Mouse (Mus musculus) lung, postnatal 0 days (tissue): ENCODE results near the gene Olfr362. TPM values are rescaled to one million over a fixed set of nuclear protein-coding genes. Genes with fewer than 3 reads are reported as not detected.
"Not testable (repeated sequence)": the region's sequence is repeated elsewhere in the genome, so short reads cannot be mapped to it uniquely, and the experiment has no call there.

Experiments
- ATAC-seq: fragments of 200-750 bp; cut with Nextera tagmentation; 2 replicates; pipeline ENCODE4 v1.8.0; 2017; ENCODE audit warnings: moderate library complexity
- DNase-seq: peaks from one replicate; pipeline ENCODE4 v3.0.0-alpha.2; 2016; ENCODE audit warnings: low spot score
- H3K27ac ChIP-seq: fragments of 300-500 bp; sonication (generic); 2 replicates; pipeline ENCODE4 v1.5.1; 2014; ENCODE audit warnings: antibody characterized with exemption, mild to moderate bottlenecking, low read length, mixed read lengths
- H3K27me3 ChIP-seq: fragments of 300-500 bp; sonication (generic); replicated peaks from 2 replicates; pipeline ENCODE4 v1.6.1; 2014; ENCODE audit warnings: low read length, mixed read lengths; ENCODE audit not compliant: insufficient read depth
- H3K36me3 ChIP-seq: fragments of 300-500 bp; sonication (generic); 2 replicates; pipeline ENCODE4 v1.6.1; 2014; ENCODE audit warnings: low read length, mixed read lengths; ENCODE audit not compliant: insufficient read depth
- H3K4me1 ChIP-seq: fragments of 300-500 bp; sonication (generic); 2 replicates; pipeline ENCODE4 v1.6.1; 2014; ENCODE audit warnings: antibody characterized with exemption, low read depth, low read length, mixed read lengths; ENCODE audit not compliant: insufficient read depth
- H3K4me2 ChIP-seq: fragments of 300-500 bp; sonication (generic); replicated peaks from 2 replicates; pipeline ENCODE4 v1.6.1; 2014; ENCODE audit warnings: low read depth, mild to moderate bottlenecking, low read length, moderate library complexity, mixed read lengths
- H3K4me3 ChIP-seq: fragments of 300-500 bp; sonication (generic); 2 replicates; pipeline ENCODE4 v1.5.1; 2014; ENCODE audit warnings: low read depth, low read length
- H3K9ac ChIP-seq: fragments of 300-500 bp; sonication (generic); replicated peaks from 2 replicates; pipeline ENCODE4 v1.6.1; 2014; ENCODE audit warnings: low read depth, mild to moderate bottlenecking
- H3K9me3 ChIP-seq: fragments of 300-500 bp; sonication (generic); 2 replicates; pipeline ENCODE4 v1.6.1; 2016; ENCODE audit warnings: low read length, mixed read lengths
- CTCF ChIP-seq: IDR thresholded peaks from 2 replicates; pipeline ENCODE4 v1.5.1; 2016; ENCODE audit warnings: antibody characterized with exemption, mild to moderate bottlenecking
- EP300 ChIP-seq: IDR thresholded peaks from 2 replicates; pipeline ENCODE4 v1.6.1; 2016; ENCODE audit warnings: antibody characterized with exemption, mild to moderate bottlenecking, control low read depth
- WGBS: fragments of 180-500 bp; shearing (Covaris S2); extraction: QIAGEN DNeasy Blood & Tissue Kit; methylation state at CpG from one replicate; pipeline ENCODE4 v1.1.7; 2014; 5-methylcytosine and 5-hydroxymethylcytosine counted together
- polyA plus RNA-seq: library from polyadenylated mRNA; unstranded; fragments of >200 nt; fragmentation: Nextera tagmentation; extraction: Ambion mirVana; gene quantifications from 2 replicates; pipeline ENCODE4 v1.2.1, GENCODE M21; 2015

Gene Olfr362
- not detected in 2 replicates for polyA plus RNA-seq

GRCm38 (mm10) chr2:37117810-37118209 lies at the start of gene Olfr362:
Gene Olfr362, minus strand, starts transcription at chr2:37117910.
- H3K27ac ChIP-seq = no peak within 1 kb of the TSS
- no peak within 1 kb of the TSS for H3K4me2 ChIP-seq
- H3K9ac ChIP-seq = no peak within 1 kb of the TSS
- 92% methylated on average over 1 of the region's 1 CpGs for WGBS
- ATAC-seq = no peak
- H3K36me3 ChIP-seq = no peaks in the 10 kb centered on the region
- H3K4me3 ChIP-seq = no peak within 1 kb of the TSS
- no peak for TF ChIP-seq EP300
- no peak for TF ChIP-seq CTCF
- no peaks in the 10 kb centered on the region for H3K27me3 ChIP-seq
- no peak for DNase-seq
- no peaks in the 10 kb centered on the region for H3K9me3 ChIP-seq
- H3K4me1 ChIP-seq = no peaks in the 10 kb centered on the region

GRCm38 (mm10) chr2:37139022-37139421 lies 21.3 kb upstream of the Olfr362 start, which contains the start of gene Olfr364-ps1:
Gene Olfr364-ps1, plus strand, starts transcription at chr2:37139322.
- H3K27ac ChIP-seq = no peak within 1 kb of the TSS
- H3K9me3 ChIP-seq = no peaks in the 10 kb centered on the region
- WGBS = 82% methylated on average over 3 of the region's 3 CpGs
- DNase-seq (no peak), ATAC-seq (no peak)
- H3K4me1 ChIP-seq = no peaks in the 10 kb centered on the region
- H3K9ac ChIP-seq = no peak within 1 kb of the TSS
- H3K36me3 ChIP-seq = no peaks in the 10 kb centered on the region
- H3K4me3 ChIP-seq = no peak within 1 kb of the TSS
- no peaks in the 10 kb centered on the region for H3K27me3 ChIP-seq
- no peak within 1 kb of the TSS for H3K4me2 ChIP-seq
- no peak for TF ChIP-seq EP300
- no peak for TF ChIP-seq CTCF

GRCm38 (mm10) chr2:37089190-37089589 lies 28.5 kb downstream of the Olfr362 start, which contains the start of gene Olfr361:
Gene Olfr361, minus strand, starts transcription at chr2:37089290.
- not testable (repeated sequence) for H3K4me3 ChIP-seq, H3K36me3 ChIP-seq, H3K27me3 ChIP-seq, H3K27ac ChIP-seq, ATAC-seq, H3K9me3 ChIP-seq, DNase-seq, H3K9ac ChIP-seq, H3K4me2 ChIP-seq, H3K4me1 ChIP-seq
- WGBS = no CpG with 5 or more reads among the region's 1 CpGs

GRCm38 (mm10) chr2:37065446-37065845 lies 52.3 kb downstream of the Olfr362 start, which contains the start of gene Olfr360:
Gene Olfr360, plus strand, starts transcription at chr2:37065746.
- Histone ChIP-seq H3K36me3 (no peaks in the 10 kb centered on the region), H3K27me3 (no peaks in the 10 kb centered on the region), H3K27ac (no peak within 1 kb of the TSS), H3K9me3 (no peaks in the 10 kb centered on the region), H3K4me3 (no peak within 1 kb of the TSS), H3K4me1 (no peaks in the 10 kb centered on the region), H3K9ac (no peak within 1 kb of the TSS), H3K4me2 (no peak within 1 kb of the TSS)
- no peak for TF ChIP-seq CTCF
- TF ChIP-seq EP300 = no peak
- no peak for ATAC-seq
- DNase-seq = no peak

Other genes starting within 250 kb of the Olfr362 start
- not detected in 2 replicates for gene Olfr352, start 249.4 kb downstream of the Olfr362 start, polyA plus RNA-seq
- not detected in 2 replicates for gene Olfr353, start 225.0 kb downstream of the Olfr362 start, polyA plus RNA-seq
- not detected in 2 replicates for gene Olfr354, start 212.2 kb downstream of the Olfr362 start, polyA plus RNA-seq
- gene Olfr355, start 189.0 kb downstream of the Olfr362 start, polyA plus RNA-seq = not detected in 2 replicates
- not detected in 2 replicates for gene Olfr356, start 180.8 kb downstream of the Olfr362 start, polyA plus RNA-seq
- gene Olfr357, start 124.1 kb downstream of the Olfr362 start, polyA plus RNA-seq = not detected in 2 replicates
- gene Olfr358, start 108.6 kb downstream of the Olfr362 start, polyA plus RNA-seq = not detected in 2 replicates
- gene Olfr360, start 52.2 kb downstream of the Olfr362 start, polyA plus RNA-seq = not detected in 2 replicates
- gene Olfr361, start 28.6 kb downstream of the Olfr362 start, polyA plus RNA-seq = not detected in 2 replicates
- not detected in 2 replicates for gene Olfr364-ps1, start 21.4 kb upstream of the Olfr362 start, polyA plus RNA-seq
- gene Olfr365, start 70.3 kb upstream of the Olfr362 start, polyA plus RNA-seq = not detected in 2 replicates
- gene Olfr366, start 93.7 kb upstream of the Olfr362 start, polyA plus RNA-seq = not detected in 2 replicates
- not detected in 2 replicates for gene Olfr368, start 208.6 kb upstream of the Olfr362 start, polyA plus RNA-seq
- gene Pdcl, start 241.4 kb upstream of the Olfr362 start, polyA plus RNA-seq = 38.1 and 41.8 TPM in 2 replicates